Mouse (Mus musculus): Measurements from ENCODE around the gene Usp5. TPM values are rescaled to one million over a fixed set of nuclear protein-coding genes. Genes with fewer than 3 reads are reported as not detected.
"Not testable (repeated sequence)": the region's sequence is repeated elsewhere in the genome, so short reads cannot be mapped to it uniquely, and the experiment has no call there.

Gene Usp5
- polyA plus RNA-seq, 1 experiment from 2014 or later: 178 TPM

GRCm38 (mm10) chr6:124809052-124809774 is 20.1 kb downstream of the Usp5 start:
- Histone ChIP-seq H3K27me3 (no peaks in the 10 kb centered on the region), H3K4me3 (peak overlapping the region; percentile 50), H3K9me3 (replicated peaks) (no peaks in the 10 kb centered on the region), H3K36me3 (ENCODE audit: poor library complexity, severe bottlenecking) (peaks cover 26% of the 10 kb centered on the region), H3K4me1 (peaks cover 57% of the 10 kb centered on the region), H3K4me2 (peak overlapping the region; percentile 95), H3K9ac (peak overlapping the region; percentile 73), H3K27ac (peak overlapping the region; percentile 75)
- peak; percentile 7; the same call in 1 of the 2 replicates for ATAC-seq
- under 1% methylated on average over 35 of the region's 35 CpGs for WGBS

- Histone ChIP-seq H3K27me3 (no peaks in the 10 kb centered on the region), H3K4me2 (peak within 1 kb of the TSS; percentile 95), H3K27ac (peak within 1 kb of the TSS; percentile 75), H3K4me3 (peak within 1 kb of the TSS; percentile 50), H3K4me1 (peaks cover 56% of the 10 kb centered on the region), H3K9ac (peak within 1 kb of the TSS; percentile 73), H3K9me3 (replicated peaks) (no peaks in the 10 kb centered on the region), H3K36me3 (ENCODE audit: poor library complexity, severe bottlenecking) (peaks cover 26% of the 10 kb centered on the region)
- WGBS: 4% methylated on average over 27 of the region's 29 CpGs
- ATAC-seq: peak; percentile 22; the same call in 1 of the 2 replicates
Observed at GRCm38 (mm10) chr6:124808358-124809012, 20.8 kb downstream of the Usp5 start, which contains the start of gene Spsb2. Gene Spsb2, plus strand, starts transcription at chr6:124808661.

- H3K9ac ChIP-seq: no peak overlapping the region
- peaks cover 26% of the 10 kb centered on the region for H3K36me3 ChIP-seq (ENCODE audit: poor library complexity, severe bottlenecking)
- no peak overlapping the region; the same call in 1 of the 2 replicates for H3K27ac ChIP-seq
- H3K4me1 ChIP-seq: peaks cover 51% of the 10 kb centered on the region
- H3K9me3 ChIP-seq (replicated peaks): no peaks in the 10 kb centered on the region
- no peaks in the 10 kb centered on the region for H3K27me3 ChIP-seq
- H3K4me3 ChIP-seq: peak overlapping the region; percentile 50; the same call in 1 of the 2 replicates
- 87% methylated on average over 6 of the region's 6 CpGs for WGBS
- ATAC-seq: no peak
- peak overlapping the region; percentile 95 for H3K4me2 ChIP-seq
Observed at GRCm38 (mm10) chr6:124807986-124808357, 21.3 kb downstream of the Usp5 start.

DNA sequence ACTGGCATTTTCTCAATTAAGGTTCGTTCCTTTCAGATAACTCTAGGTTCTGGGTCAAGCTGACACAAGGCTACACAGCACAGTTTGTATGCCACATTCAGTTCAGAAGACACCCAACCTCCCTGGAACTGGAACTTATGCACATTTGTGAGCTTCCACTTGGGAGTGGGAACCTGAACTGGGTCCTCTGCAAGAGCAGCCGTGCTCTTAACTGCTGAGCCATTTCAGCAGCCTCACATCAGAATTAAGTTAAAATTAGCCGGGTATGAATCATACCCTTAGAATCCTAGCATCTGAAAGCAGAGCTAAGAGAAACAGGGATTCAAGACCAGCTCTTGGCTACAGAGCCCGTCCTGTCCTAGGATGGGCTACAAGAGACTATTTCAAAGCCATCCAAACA is 21.9 kb downstream of the Usp5 start:
- Histone ChIP-seq H3K4me2 (no peak overlapping the region), H3K27me3 (no peaks in the 10 kb centered on the region), H3K4me1 (peaks cover 44% of the 10 kb centered on the region), H3K36me3 (ENCODE audit: poor library complexity, severe bottlenecking) (peaks cover 23% of the 10 kb centered on the region), H3K9ac (no peak overlapping the region), H3K27ac (no peak overlapping the region), H3K4me3 (no peak overlapping the region), H3K9me3 (replicated peaks) (no peaks in the 10 kb centered on the region)
- ATAC-seq: no peak
- 90% methylated on average over 4 of the region's 4 CpGs for WGBS

- 71% methylated on average over 7 of the region's 7 CpGs for WGBS
- peaks cover 16% of the 10 kb centered on the region for H3K36me3 ChIP-seq (ENCODE audit: poor library complexity, severe bottlenecking)
- no peak for ATAC-seq
- H3K27ac ChIP-seq: peak overlapping the region; percentile 78
- no peak overlapping the region for H3K9ac ChIP-seq
- peak overlapping the region; percentile 72 for H3K4me2 ChIP-seq
- no peaks in the 10 kb centered on the region for H3K27me3 ChIP-seq
- H3K4me3 ChIP-seq: peak overlapping the region; percentile 39
- H3K4me1 ChIP-seq: peaks cover 39% of the 10 kb centered on the region
- H3K9me3 ChIP-seq (replicated peaks): no peaks in the 10 kb centered on the region
Observed at GRCm38 (mm10) chr6:124806446-124807140, 22.7 kb downstream of the Usp5 start.

GRCm38 (mm10) chr6:124805341-124806321 is 23.7 kb downstream of the Usp5 start:
- H3K27ac ChIP-seq: peak overlapping the region; percentile 78
- peaks cover 6% of the 10 kb centered on the region; the same call in 1 of the 2 replicates for H3K36me3 ChIP-seq (ENCODE audit: poor library complexity, severe bottlenecking)
- peak overlapping the region; percentile 72 for H3K4me2 ChIP-seq
- no peaks in the 10 kb centered on the region for H3K27me3 ChIP-seq
- WGBS: 2% methylated on average over 34 of the region's 34 CpGs
- no peaks in the 10 kb centered on the region for H3K9me3 ChIP-seq (replicated peaks)
- H3K9ac ChIP-seq: peak overlapping the region; percentile 62
- peak; percentile 81 for ATAC-seq
- H3K4me1 ChIP-seq: peaks cover 39% of the 10 kb centered on the region
- peak overlapping the region; percentile 39 for H3K4me3 ChIP-seq

GRCm38 (mm10) chr6:124804341-124804740 is 24.9 kb downstream of the Usp5 start:
- Histone ChIP-seq H3K27me3 (no peaks in the 10 kb centered on the region), H3K4me3 (no peak overlapping the region), H3K9me3 (replicated peaks) (no peaks in the 10 kb centered on the region), H3K36me3 (ENCODE audit: poor library complexity, severe bottlenecking) (no peaks in the 10 kb centered on the region), H3K27ac (no peak overlapping the region), H3K4me1 (peaks cover 27% of the 10 kb centered on the region), H3K4me2 (no peak overlapping the region), H3K9ac (no peak overlapping the region)
- no peak for ATAC-seq
- 91% methylated on average over 3 of the region's 3 CpGs for WGBS

DNA sequence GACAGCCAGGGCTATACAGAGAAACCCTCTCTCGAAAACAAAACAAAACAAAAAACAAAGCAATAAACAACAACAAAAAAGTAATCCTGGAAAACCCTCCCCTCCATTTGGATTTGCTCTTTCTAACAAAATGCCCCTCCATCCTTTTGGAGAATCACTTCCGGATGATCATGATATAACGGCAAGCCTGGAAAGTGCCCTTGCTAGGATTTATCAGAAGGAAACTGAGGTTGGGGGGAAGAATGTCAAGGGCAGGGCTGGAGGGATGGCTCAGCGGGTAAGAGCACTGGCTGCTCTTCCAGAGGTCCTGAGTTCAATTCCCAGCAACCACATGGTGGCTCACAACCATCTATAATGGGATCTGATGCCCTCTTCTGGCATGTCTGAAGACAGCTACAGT is 25.6 kb downstream of the Usp5 start:
- H3K9ac ChIP-seq; H3K4me3 ChIP-seq; ATAC-seq; H3K27ac ChIP-seq; H3K36me3 ChIP-seq (ENCODE audit: poor library complexity, severe bottlenecking); H3K27me3 ChIP-seq; H3K4me2 ChIP-seq; H3K9me3 ChIP-seq (replicated peaks): not testable (repeated sequence)
- 98% methylated on average over 4 of the region's 4 CpGs for WGBS
- peaks cover 21% of the 10 kb centered on the region for H3K4me1 ChIP-seq

GRCm38 (mm10) chr6:124803061-124803460 is 26.2 kb downstream of the Usp5 start:
- Histone ChIP-seq H3K27me3 (no peaks in the 10 kb centered on the region), H3K27ac (no peak overlapping the region), H3K4me3 (no peak overlapping the region), H3K36me3 (ENCODE audit: poor library complexity, severe bottlenecking) (no peaks in the 10 kb centered on the region), H3K4me2 (no peak overlapping the region), H3K9ac (no peak overlapping the region), H3K9me3 (replicated peaks) (no peaks in the 10 kb centered on the region), H3K4me1 (peaks cover 15% of the 10 kb centered on the region)
- WGBS: 76% methylated on average over 3 of the region's 3 CpGs
- no peak for ATAC-seq

GRCm38 (mm10) chr6:124802400-124802799 is 26.9 kb downstream of the Usp5 start:
- H3K9ac ChIP-seq; H3K4me3 ChIP-seq; H3K27me3 ChIP-seq; H3K36me3 ChIP-seq (ENCODE audit: poor library complexity, severe bottlenecking); H3K27ac ChIP-seq; H3K9me3 ChIP-seq (replicated peaks); ATAC-seq: not testable (repeated sequence)
- 18% methylated on average over 6 of the region's 9 CpGs for WGBS
- Histone ChIP-seq H3K4me1 (peaks cover 15% of the 10 kb centered on the region), H3K4me2 (peak overlapping the region; percentile 33)

- Histone ChIP-seq H3K9ac (no peak overlapping the region), H3K4me1 (no peaks in the 10 kb centered on the region), H3K27me3 (no peaks in the 10 kb centered on the region), H3K9me3 (replicated peaks) (no peaks in the 10 kb centered on the region), H3K27ac (no peak overlapping the region), H3K36me3 (ENCODE audit: poor library complexity, severe bottlenecking) (no peaks in the 10 kb centered on the region), H3K4me3 (no peak overlapping the region), H3K4me2 (no peak overlapping the region)
- 89% methylated on average over 2 of the region's 2 CpGs for WGBS
- no peak for ATAC-seq
Observed at GRCm38 (mm10) chr6:124796200-124796599, 33.1 kb downstream of the Usp5 start.
